Mouse (Mus musculus) cerebellum, adult 9-11 months (tissue): Measurements from ENCODE around the gene Tsen15.
"Not testable (repeated sequence)": the region's sequence is repeated elsewhere in the genome, so short reads cannot be mapped to it uniquely, and the experiment has no call there.

Experiments used
- DNase-seq: peaks from one replicate; pipeline ENCODE4 v3.0.0; 2022

Tsen15 gene

GRCm38 (mm10) chr1:152386188-152386835 lies at the start of gene Tsen15:
TSS of gene Tsen15 (minus strand) at chr1:152386688.
- DNase-seq: peak; percentile 88

DNA sequence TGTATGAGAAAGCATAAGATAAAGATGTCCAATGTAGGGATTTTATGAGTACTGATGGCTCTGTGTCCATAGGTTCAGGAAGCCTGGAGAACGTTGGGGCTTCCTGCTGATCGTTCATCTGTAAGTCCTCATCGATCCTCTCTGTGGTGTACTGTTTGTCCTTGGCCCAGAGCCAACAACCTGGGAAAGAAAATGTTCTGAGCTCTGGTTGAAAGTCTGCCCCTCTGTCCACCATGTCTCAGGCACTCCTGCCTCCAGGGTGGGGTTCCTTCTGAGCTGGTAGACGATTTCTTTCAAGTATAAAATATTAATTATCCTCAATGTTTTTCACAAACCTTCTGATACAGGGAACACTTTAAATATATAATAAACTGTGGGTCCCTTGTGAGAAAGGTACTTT lies 47.7 kb upstream of the Tsen15 start:
- no peak for DNase-seq

DNA sequence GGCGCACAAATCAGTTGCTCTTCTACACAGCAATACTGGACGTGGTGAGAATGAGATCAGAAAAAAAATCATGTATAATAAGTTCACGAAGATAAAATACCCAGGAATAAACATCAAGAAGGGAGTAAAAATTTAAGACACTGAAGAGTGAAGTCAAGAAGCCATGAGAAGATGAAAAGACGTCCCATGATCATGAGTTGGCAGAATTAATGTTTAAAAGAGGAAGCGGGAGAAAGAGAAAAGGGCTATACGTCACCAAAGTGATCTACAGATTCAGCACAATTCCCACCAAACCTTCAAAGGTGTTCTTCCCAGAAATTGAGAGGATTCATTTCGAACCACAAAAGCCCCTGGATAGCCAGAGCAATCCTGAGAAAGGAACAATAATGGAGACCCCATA lies 43.3 kb upstream of the Tsen15 start:
- DNase-seq: no peak

GRCm38 (mm10) chr1:152427912-152428581 lies 41.6 kb upstream of the Tsen15 start:
- no peak for DNase-seq

DNA sequence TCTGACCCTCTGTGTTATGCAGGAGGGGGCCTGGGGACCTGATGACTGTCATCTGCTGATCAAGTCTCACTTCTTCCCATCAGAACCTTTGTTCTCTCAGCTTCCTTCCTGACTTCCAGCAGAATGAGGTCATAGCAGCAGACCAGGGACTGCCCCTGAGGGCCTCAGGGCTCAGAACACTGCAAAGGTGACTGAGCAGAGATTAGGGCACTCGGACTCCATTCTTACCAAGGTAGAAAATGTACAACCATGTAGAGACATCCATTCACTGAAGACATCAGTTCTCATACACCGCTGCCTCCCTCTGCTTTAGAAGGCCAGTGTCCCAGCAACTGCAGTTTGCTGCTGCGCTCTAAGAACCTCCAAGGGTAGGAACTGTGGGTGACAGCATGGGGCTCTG lies 36.6 kb upstream of the Tsen15 start:
- no peak for DNase-seq

GRCm38 (mm10) chr1:152422295-152422694 lies 35.8 kb upstream of the Tsen15 start:
- DNase-seq: no peak

- DNase-seq: no peak
These were observed 31.1 kb upstream of the Tsen15 start for GRCm38 (mm10) chr1:152417602-152418001.

- DNase-seq: no peak
These were observed 29.9 kb upstream of the Tsen15 start for GRCm38 (mm10) chr1:152416306-152416904.

- DNase-seq: no peak
These were observed 28.0 kb upstream of the Tsen15 start for GRCm38 (mm10) chr1:152414451-152414850.

DNA sequence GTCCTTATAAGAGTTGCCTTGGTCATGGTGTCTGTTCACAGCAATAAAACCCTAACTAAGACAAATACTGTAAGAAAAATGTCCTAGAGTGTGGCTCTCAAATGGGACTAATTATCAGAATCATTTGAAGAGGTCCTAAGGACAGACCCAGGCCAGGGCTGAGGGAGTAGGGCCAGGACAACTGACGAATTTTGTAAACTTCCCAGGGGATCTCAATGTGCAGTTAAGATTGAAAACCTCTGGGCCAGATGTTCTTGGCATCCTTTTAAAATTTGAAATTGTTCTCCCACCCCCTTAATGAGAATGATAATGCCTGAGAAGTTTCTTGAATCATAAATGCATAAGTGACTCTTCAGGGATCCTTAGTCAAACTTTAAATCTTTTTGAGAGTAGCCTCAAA lies 27.5 kb upstream of the Tsen15 start:
- DNase-seq: no peak

- DNase-seq: no peak
These were observed 26.6 kb upstream of the Tsen15 start for GRCm38 (mm10) chr1:152413116-152413515.

DNA sequence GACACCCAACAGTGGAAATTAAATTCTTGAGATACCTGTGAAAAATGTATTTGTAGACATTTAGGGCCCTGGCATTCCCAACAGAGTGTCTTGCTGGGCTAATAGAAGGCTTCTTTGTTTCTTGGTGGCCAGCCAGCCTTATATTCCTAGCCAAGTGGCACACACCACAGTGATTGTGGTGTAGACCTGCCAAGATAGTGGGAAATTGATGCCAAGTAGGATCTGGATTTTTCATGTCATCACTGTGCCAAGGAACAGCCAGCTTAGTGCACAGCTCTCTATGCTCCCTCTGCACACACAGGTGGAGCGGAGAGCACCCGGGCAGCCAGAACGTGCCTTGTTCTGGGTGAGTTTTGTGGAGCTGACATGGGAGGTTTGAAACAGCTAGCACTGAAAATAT lies 24.2 kb upstream of the Tsen15 start:
- peak; percentile 85 for DNase-seq

DNA sequence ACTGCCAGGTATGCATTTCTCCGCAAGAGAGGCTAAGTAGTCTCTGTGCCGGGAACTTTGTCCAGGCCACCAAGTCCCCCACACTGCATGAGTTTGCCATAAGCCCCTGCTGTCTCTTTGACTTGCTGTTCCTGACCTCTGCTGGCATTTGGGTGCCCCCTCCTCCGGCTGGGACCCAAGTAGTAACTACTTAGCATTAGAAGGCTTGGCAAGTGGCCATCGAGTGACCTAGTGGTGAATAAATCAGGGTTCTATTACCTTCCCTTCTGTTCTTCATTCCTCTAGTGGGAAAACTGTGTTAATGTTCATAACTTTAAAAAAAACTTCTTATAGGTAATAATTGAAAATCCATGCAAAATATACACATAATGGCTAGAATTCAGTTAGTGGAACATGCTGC lies 22.9 kb upstream of the Tsen15 start:
- DNase-seq: no peak

- no peak for DNase-seq
These were observed 20.8 kb upstream of the Tsen15 start for GRCm38 (mm10) chr1:152407021-152407946.

DNA sequence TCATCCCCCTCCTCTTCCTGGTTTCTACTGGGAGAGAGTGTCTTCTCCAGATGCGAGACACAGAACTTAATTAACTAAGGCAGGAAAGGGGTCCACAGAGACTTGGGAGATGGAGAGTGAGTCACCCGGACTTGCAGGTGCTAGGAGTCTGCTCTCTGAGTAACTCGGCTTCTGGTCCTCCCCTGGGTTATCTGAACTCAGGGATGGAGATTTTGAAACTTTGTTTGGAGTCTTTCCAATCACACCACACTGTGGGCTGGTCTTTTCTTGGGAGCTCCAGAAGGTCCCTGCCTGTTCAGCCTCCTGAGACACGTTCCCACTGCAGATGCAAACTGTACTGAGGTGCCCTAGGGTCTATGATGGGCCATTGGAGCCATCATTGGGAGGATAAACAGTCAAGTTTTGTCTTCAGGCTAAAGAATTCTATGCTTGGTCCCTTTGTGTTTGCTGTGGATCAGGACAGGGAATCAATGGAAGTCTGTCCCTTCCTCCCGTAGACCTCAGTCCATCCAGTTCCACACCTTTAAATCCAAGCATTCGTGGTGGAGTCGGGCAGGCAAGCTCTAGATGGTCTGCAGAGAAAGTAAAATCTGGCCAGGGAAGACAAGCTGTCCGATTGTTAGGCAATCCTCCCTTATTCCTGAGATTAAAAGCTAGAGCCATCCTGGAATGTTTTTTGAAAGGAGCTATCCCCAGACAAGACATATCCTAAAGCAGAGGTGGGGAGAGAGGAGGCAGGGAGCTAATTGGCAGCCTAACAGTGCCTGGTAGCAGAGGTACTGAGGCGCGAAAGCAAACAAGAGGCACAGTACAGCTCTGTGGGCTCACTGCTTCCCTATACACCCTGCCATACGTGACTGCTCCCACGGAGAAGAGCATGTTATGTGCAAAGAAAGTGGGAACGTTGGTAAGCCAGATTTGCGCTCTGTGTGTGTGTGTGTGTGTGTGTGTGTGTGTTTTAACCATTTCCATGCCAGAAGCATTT lies 14.4 kb upstream of the Tsen15 start:
- DNase-seq: no peak

GRCm38 (mm10) chr1:152399790-152400555 lies 13.5 kb upstream of the Tsen15 start, which contains the start of gene Colgalt2:
TSS of gene Colgalt2 (plus strand) at chr1:152399830.
- DNase-seq: peak; percentile 24

DNA sequence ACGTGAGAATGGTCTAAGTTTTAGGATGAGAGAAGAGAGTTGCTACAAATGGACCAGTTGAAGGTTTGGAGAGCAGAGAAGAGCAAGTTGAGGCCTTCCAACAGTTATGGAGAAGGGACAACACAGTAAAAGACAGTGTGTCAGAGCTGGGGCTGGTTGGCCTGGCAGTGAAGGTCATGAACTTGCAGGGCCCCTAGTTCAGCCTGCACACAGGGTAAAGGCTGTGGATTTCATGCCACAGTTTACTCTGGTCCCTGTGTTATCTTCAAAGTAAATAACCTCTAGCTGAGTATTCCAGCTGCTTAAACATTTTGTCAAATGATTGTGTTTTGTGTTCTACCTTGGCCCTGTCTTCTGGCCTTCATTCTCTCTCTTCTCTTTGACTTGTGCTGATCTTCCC lies 12.2 kb upstream of the Tsen15 start:
- DNase-seq: no peak

DNA sequence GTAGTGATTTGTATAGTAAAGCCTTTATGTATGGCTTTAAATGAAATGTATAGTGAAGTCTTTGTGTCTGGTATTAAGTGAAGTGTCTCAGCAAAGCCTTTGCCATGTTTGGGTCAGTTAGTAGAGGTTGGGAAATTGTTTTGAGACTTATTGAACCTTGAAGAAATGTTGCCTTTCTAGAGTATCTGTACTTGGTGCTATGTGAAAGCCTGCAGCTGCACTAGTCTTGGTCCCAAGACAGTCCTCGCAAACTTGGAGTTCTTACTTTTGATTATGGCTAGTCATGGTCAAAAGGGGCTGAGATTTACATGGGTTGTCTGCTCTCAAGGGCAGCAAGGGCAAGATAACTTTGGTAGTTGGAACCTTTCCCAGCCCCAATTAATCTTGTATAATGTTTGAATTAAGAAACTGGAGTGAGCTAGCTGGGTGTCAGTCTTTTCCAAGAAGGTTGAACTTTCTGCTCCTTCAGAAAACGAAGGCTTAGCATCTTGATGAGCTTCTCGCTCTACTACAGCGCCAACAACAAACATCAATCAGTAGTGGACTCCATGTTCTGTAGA lies 8.5 kb upstream of the Tsen15 start:
- no peak for DNase-seq

GRCm38 (mm10) chr1:152394137-152394536 lies 7.6 kb upstream of the Tsen15 start:
- DNase-seq: no peak

DNA sequence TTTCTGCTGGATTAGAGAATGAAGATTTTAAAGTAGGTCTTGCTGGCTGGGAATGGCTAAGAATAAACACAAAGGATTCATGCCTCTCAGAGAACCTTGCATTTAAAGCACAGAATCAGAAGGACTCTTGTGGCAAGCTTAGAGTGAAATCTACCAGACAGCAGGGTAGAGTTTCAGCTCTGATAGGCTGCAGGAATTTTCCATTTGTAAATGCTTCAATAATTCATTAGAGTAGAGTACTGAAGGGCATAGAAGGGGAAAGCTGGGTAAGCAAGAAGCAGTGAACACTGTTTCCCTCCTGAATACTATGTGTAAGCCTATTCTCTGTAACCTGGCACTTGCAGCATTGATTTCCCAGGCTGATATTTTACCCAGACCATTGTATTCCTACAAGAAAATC lies 2.8 kb upstream of the Tsen15 start:
- no peak for DNase-seq

GRCm38 (mm10) chr1:152385693-152386092 lies 795 bp downstream of the Tsen15 start:
- not testable (repeated sequence) for DNase-seq
